Mouse (Mus musculus): Measurements from ENCODE around the gene Reck. TPM values are rescaled to one million over a fixed set of nuclear protein-coding genes. Genes with fewer than 3 reads are reported as not detected.

Gene Reck
- polyA plus RNA-seq, 1 experiment from 2014 or later = 5.8 TPM

- no peak overlapping the region for H3K27ac ChIP-seq (ENCODE audit: low read depth, low read length)
- 84% methylated on average over 6 of the region's 6 CpGs for WGBS
- DNase-seq (ENCODE audit: low spot score) = no peak
- no peak overlapping the region for H3K4me3 ChIP-seq (ENCODE audit: low read depth, low read length)
- H3K4me2 ChIP-seq (ENCODE audit: low read length) = no peak overlapping the region
- ATAC-seq = no peak
- H3K27me3 ChIP-seq (replicated peaks; ENCODE audit: control insufficient read depth, insufficient read depth, low read length) = no peaks in the 10 kb centered on the region
- H3K9ac ChIP-seq (ENCODE audit: low read length) = no peak overlapping the region
- H3K36me3 ChIP-seq (ENCODE audit: control insufficient read depth, insufficient read depth, low read length) = peaks cover 34% of the 10 kb centered on the region
- H3K4me1 ChIP-seq (ENCODE audit: control insufficient read depth, insufficient read depth, low read length) = no peaks in the 10 kb centered on the region
- H3K9me3 ChIP-seq (replicated peaks; ENCODE audit: control insufficient read depth, low read length) = no peaks in the 10 kb centered on the region
Measured at GRCm38 (mm10) chr4:43925125-43925524, 49.8 kb downstream of the Reck start.

DNA sequence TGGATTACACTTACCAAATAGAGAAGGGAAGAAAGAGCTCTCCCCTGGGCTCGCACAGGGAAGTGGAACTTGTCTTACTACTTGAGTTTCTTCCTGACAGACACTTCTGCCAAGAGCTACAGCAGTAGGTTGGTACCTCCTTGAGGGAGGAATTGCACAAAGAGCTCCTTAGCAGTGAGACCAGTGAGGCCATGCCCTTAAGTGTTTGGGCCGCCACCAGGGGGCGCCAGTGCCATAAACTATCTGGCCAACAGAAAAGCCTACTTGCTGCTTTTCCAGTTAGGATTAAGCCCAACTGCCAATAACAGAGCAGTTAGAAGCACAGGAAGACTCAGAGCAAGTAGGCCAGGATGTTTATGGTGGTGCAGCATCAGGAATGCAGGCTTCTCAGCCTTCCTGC, 50.4 kb downstream of the Reck start:
- Histone ChIP-seq H3K9me3 (replicated peaks; ENCODE audit: control insufficient read depth, low read length) (no peaks in the 10 kb centered on the region), H3K4me3 (ENCODE audit: low read depth, low read length) (no peak overlapping the region), H3K27ac (ENCODE audit: low read depth, low read length) (no peak overlapping the region), H3K4me1 (ENCODE audit: control insufficient read depth, insufficient read depth, low read length) (no peaks in the 10 kb centered on the region), H3K27me3 (replicated peaks; ENCODE audit: control insufficient read depth, insufficient read depth, low read length) (no peaks in the 10 kb centered on the region), H3K4me2 (ENCODE audit: low read length) (no peak overlapping the region), H3K36me3 (ENCODE audit: control insufficient read depth, insufficient read depth, low read length) (peaks cover 36% of the 10 kb centered on the region), H3K9ac (ENCODE audit: low read length) (no peak overlapping the region)
- DNase-seq (ENCODE audit: low spot score) = peak; percentile 92
- ATAC-seq = peak; percentile 71
- WGBS = 10% methylated on average over 3 of the region's 3 CpGs

DNA sequence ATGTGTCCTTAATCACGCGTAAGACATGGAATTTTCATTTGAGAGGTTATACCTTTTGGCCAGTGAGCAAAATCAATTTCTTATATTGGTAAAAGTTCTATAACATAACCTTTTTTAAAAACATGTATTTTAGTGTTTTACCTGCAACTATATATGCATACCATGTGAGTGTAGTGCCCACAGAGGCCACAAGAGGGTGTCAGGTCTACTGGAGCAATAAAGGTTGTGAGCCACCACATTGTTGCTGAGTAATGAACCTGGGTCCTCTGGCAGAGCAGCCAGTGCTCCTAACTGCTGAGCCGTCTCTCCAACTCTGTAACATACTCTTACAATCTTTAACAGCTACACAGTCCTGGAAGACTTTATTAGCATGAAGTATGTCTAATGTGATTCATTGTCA, 52.5 kb downstream of the Reck start:
- Histone ChIP-seq H3K36me3 (ENCODE audit: control insufficient read depth, insufficient read depth, low read length) (peaks cover 51% of the 10 kb centered on the region), H3K9me3 (replicated peaks; ENCODE audit: control insufficient read depth, low read length) (no peaks in the 10 kb centered on the region), H3K27ac (ENCODE audit: low read depth, low read length) (no peak overlapping the region), H3K9ac (ENCODE audit: low read length) (no peak overlapping the region), H3K27me3 (replicated peaks; ENCODE audit: control insufficient read depth, insufficient read depth, low read length) (no peaks in the 10 kb centered on the region), H3K4me1 (ENCODE audit: control insufficient read depth, insufficient read depth, low read length) (no peaks in the 10 kb centered on the region), H3K4me3 (ENCODE audit: low read depth, low read length) (no peak overlapping the region), H3K4me2 (ENCODE audit: low read length) (no peak overlapping the region)
- 87% methylated on average over 3 of the region's 3 CpGs for WGBS
- ATAC-seq (no peak), DNase-seq (ENCODE audit: low spot score) (no peak)

DNA sequence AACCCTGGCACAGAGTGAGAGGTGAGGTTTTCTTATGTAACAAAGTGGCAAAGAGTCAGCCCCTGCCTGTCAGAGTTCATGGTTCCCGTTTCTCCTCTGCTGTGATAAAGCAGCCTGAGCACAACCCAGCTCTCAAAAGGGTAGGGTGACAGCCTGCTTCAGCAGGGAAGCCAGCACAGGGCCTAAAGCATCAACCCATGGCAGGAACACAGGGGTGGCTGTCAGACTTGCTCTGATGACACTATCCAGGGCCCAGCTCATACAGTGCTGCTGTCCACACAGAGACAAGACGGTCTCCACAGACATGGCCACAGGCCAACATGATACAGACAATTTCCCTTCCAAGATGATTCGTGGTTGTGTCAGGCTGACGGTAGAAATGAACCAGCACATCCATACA, 56.5 kb downstream of the Reck start:
- Histone ChIP-seq H3K4me3 (ENCODE audit: low read depth, low read length) (no peak overlapping the region), H3K27ac (ENCODE audit: low read depth, low read length) (no peak overlapping the region), H3K4me2 (ENCODE audit: low read length) (no peak overlapping the region), H3K27me3 (replicated peaks; ENCODE audit: control insufficient read depth, insufficient read depth, low read length) (no peaks in the 10 kb centered on the region), H3K9me3 (replicated peaks; ENCODE audit: control insufficient read depth, low read length) (no peaks in the 10 kb centered on the region), H3K36me3 (ENCODE audit: control insufficient read depth, insufficient read depth, low read length) (peaks cover 48% of the 10 kb centered on the region), H3K9ac (ENCODE audit: low read length) (no peak overlapping the region), H3K4me1 (ENCODE audit: control insufficient read depth, insufficient read depth, low read length) (no peaks in the 10 kb centered on the region)
- ATAC-seq = no peak
- no peak for DNase-seq (ENCODE audit: low spot score)
- WGBS = 90% methylated on average over 4 of the region's 4 CpGs

DNA sequence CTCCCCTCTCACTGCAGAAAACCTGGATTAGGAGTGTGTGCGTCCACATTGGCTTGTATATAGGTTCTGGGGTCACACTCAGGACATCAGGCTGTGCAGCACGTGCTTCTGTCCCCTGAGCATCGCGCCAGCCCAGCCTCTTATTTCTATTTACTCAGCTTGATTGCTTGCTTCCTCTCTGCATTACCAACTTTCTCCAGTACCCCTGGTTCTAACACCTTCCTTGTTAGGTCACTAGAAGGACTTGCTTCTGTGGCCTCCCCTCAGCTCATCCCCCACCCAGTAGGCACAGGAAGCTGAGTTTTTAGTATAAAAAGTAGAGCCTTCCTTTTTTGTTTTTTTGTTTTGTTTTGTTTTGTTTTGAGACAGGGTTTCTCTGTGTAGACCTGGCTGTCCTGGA, 60.9 kb downstream of the Reck start:
- no peak for ATAC-seq

DNA sequence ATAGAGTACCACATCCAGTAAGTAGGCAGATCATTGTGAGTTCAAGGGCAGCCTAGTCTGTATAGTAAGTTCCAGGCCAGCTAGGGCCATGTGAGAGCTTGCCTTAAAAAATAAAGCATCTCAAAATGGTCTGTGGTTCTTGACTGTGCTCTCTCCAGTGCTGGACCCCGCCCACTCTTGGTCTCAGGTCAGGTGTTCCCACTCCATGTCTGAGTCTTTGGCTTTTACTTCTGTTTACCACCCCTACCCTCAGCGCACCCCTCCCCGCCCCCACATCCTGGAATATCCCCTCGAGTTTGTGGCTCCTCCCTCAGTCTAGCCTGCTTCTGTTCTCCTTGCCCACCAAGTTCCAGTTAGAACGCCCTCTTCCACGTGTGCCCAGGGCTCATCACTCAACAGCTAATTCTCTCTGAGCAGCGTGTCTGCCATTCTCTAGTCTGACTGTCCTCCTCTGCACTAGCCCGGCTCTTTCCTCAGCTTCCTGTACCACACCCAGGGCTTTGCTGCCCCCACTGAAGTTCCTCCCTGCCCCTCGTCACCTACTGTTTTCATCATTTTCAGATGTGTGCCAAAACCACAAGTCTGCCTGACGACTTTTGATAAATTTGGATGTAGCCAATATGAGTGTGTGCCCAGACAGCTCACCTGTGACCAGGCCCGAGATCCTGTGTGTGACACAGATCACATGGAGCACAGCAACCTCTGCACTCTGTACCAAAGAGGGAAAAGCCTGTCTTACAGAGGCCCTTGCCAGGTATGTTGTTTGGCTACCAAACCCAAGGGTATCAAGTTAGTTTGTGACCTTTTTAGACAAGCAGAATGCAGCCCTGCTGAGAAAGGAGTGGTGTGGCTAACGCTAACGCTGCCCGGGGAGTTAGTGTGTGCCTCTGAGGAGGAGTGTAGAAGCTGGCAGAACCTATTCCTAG, 61.7 kb downstream of the Reck start:
- 81% methylated on average over 14 of the region's 14 CpGs for WGBS
- ATAC-seq (no peak), DNase-seq (ENCODE audit: low spot score) (no peak)
- Histone ChIP-seq H3K4me2 (ENCODE audit: low read length) (no peak overlapping the region), H3K9me3 (replicated peaks; ENCODE audit: control insufficient read depth, low read length) (no peaks in the 10 kb centered on the region), H3K27me3 (replicated peaks; ENCODE audit: control insufficient read depth, insufficient read depth, low read length) (no peaks in the 10 kb centered on the region), H3K4me3 (ENCODE audit: low read depth, low read length) (no peak overlapping the region), H3K4me1 (ENCODE audit: control insufficient read depth, insufficient read depth, low read length) (no peaks in the 10 kb centered on the region), H3K27ac (ENCODE audit: low read depth, low read length) (no peak overlapping the region), H3K36me3 (ENCODE audit: control insufficient read depth, insufficient read depth, low read length) (peaks cover 39% of the 10 kb centered on the region), H3K9ac (ENCODE audit: low read length) (no peak overlapping the region)

More for the DNA sequence above, 60.9 kb downstream of the Reck start:
- no peak for DNase-seq (ENCODE audit: low spot score)
- H3K9ac ChIP-seq (ENCODE audit: low read length) = no peak overlapping the region
- H3K4me2 ChIP-seq (ENCODE audit: low read length) = no peak overlapping the region
- peaks cover 42% of the 10 kb centered on the region for H3K36me3 ChIP-seq (ENCODE audit: control insufficient read depth, insufficient read depth, low read length)
- H3K27ac ChIP-seq (ENCODE audit: low read depth, low read length) = no peak overlapping the region
- no peaks in the 10 kb centered on the region for H3K27me3 ChIP-seq (replicated peaks; ENCODE audit: control insufficient read depth, insufficient read depth, low read length)
- no peak overlapping the region for H3K4me3 ChIP-seq (ENCODE audit: low read depth, low read length)
- H3K4me1 ChIP-seq (ENCODE audit: control insufficient read depth, insufficient read depth, low read length) = no peaks in the 10 kb centered on the region
- 97% methylated on average over 4 of the region's 4 CpGs for WGBS
- H3K9me3 ChIP-seq (replicated peaks; ENCODE audit: control insufficient read depth, low read length) = no peaks in the 10 kb centered on the region

DNA sequence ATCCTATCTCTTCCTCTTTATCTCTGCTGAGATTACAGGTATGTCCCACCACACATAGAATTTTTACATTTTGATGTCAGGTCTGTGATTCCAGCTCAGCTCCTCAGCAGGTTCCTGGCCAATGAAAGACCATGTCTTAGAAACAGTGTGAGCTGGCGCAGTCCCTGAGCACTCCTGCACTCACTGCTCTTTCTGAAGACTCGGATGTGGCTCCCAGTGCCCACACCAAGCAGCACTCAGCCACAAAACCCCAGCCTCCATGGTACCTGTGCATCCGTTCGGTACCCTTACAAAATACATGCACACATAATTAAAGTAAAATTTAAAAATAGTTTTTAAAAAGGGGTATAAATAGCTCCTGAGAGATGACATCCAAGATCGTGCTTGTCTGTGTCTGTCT, 66.0 kb downstream of the Reck start:
- no peak overlapping the region for H3K4me2 ChIP-seq (ENCODE audit: low read length)
- H3K36me3 ChIP-seq (ENCODE audit: control insufficient read depth, insufficient read depth, low read length) = peaks cover 44% of the 10 kb centered on the region
- H3K27ac ChIP-seq (ENCODE audit: low read depth, low read length) = no peak overlapping the region
- no peak overlapping the region for H3K4me3 ChIP-seq (ENCODE audit: low read depth, low read length)
- H3K4me1 ChIP-seq (ENCODE audit: control insufficient read depth, insufficient read depth, low read length) = no peaks in the 10 kb centered on the region
- 92% methylated on average over 5 of the region's 5 CpGs for WGBS
- DNase-seq (ENCODE audit: low spot score) (no peak), ATAC-seq (no peak)
- H3K27me3 ChIP-seq (replicated peaks; ENCODE audit: control insufficient read depth, insufficient read depth, low read length) = no peaks in the 10 kb centered on the region
- H3K9me3 ChIP-seq (replicated peaks; ENCODE audit: control insufficient read depth, low read length) = no peaks in the 10 kb centered on the region
- H3K9ac ChIP-seq (ENCODE audit: low read length) = no peak overlapping the region

DNA sequence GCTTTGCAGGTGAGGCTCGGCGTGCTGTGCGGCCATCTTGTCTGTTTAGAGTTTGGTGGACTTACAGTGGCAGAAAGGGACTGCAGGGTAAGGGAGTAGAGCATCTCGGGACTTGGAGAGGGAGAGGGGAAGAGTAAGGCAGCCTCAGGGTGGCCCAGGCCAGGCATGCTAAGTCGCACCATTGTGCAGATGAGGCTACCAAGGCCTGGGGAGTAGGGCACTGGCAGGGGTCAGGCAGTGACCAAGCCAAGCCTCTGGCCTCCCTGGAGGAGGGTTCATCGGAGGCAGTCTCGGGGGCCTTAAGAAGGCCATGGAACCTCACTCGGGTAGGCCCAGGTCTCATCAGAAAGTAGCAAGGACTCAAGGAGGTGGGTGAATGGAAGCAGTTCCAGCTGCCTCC, 67.1 kb downstream of the Reck start:
- Histone ChIP-seq H3K4me3 (ENCODE audit: low read depth, low read length) (no peak overlapping the region), H3K4me1 (ENCODE audit: control insufficient read depth, insufficient read depth, low read length) (no peaks in the 10 kb centered on the region), H3K27ac (ENCODE audit: low read depth, low read length) (no peak overlapping the region), H3K27me3 (replicated peaks; ENCODE audit: control insufficient read depth, insufficient read depth, low read length) (no peaks in the 10 kb centered on the region), H3K4me2 (ENCODE audit: low read length) (no peak overlapping the region), H3K9ac (ENCODE audit: low read length) (no peak overlapping the region), H3K9me3 (replicated peaks; ENCODE audit: control insufficient read depth, low read length) (no peaks in the 10 kb centered on the region), H3K36me3 (ENCODE audit: control insufficient read depth, insufficient read depth, low read length) (peaks cover 44% of the 10 kb centered on the region)
- DNase-seq (ENCODE audit: low spot score) (no peak), ATAC-seq (no peak)
- WGBS = 89% methylated on average over 8 of the region's 8 CpGs

GRCm38 (mm10) chr4:43947571-43947970, 72.2 kb downstream of the Reck start:
- no peak overlapping the region for H3K27ac ChIP-seq (ENCODE audit: low read depth, low read length)
- 97% methylated on average over 2 of the region's 2 CpGs for WGBS
- H3K36me3 ChIP-seq (ENCODE audit: control insufficient read depth, insufficient read depth, low read length) = peaks cover 14% of the 10 kb centered on the region
- ATAC-seq = no peak
- H3K4me1 ChIP-seq (ENCODE audit: control insufficient read depth, insufficient read depth, low read length) = no peaks in the 10 kb centered on the region
- no peaks in the 10 kb centered on the region for H3K27me3 ChIP-seq (replicated peaks; ENCODE audit: control insufficient read depth, insufficient read depth, low read length)
- no peaks in the 10 kb centered on the region for H3K9me3 ChIP-seq (replicated peaks; ENCODE audit: control insufficient read depth, low read length)
- no peak for DNase-seq (ENCODE audit: low spot score)
- H3K9ac ChIP-seq (ENCODE audit: low read length) = no peak overlapping the region
- no peak overlapping the region for H3K4me3 ChIP-seq (ENCODE audit: low read depth, low read length)
- H3K4me2 ChIP-seq (ENCODE audit: low read length) = no peak overlapping the region
